In genomic region chr2:74670632-74671188, GRCm38 (mm10) we compare ENCODE assay signal across 23 mouse cellular contexts. TPM values are rescaled to one million over a fixed set of nuclear protein-coding genes. Genes with fewer than 3 reads are reported as not detected.
DNase-seq lines count a peak whose midpoint lies in the region; ATAC-seq and TF ChIP-seq lines count a peak whose summit lies in the region.
"Had no signal": no experiment of that assay in that cellular context is flagged by ENCODE, and none has a peak within 500 bp of the region (broad histone marks: within the 10 kb centered on the region; RNA-seq: fewer than 3 reads in every experiment).

No protein-coding gene starts in this region.

- H3K4me2 ChIP-seq in forebrain, embryonic 11.5 days (ENCODE audit: low read depth, low read length, severe bottlenecking) = no peak overlapping the region
- H3K4me2 ChIP-seq in liver, embryonic 11.5 days = no peak overlapping the region
- no peak overlapping the region for H3K4me2 ChIP-seq in liver, embryonic 12.5 days
- H3K4me2 ChIP-seq in limb, embryonic 14.5 days (replicated peaks; ENCODE audit: low read depth, low read length, severe bottlenecking) = peak overlapping the region; percentile 96
- H3K4me2 ChIP-seq: embryonic facial prominence, embryonic 13.5 days; forebrain, embryonic 15.5 days; heart, embryonic 15.5 days; hindbrain, embryonic 14.5 days had no signal

- H3K27me3 ChIP-seq in forebrain, embryonic 11.5 days (ENCODE audit: control insufficient read depth, insufficient read depth, low read length) = peaks cover 96% of the 10 kb centered on the region
- peaks cover 100% of the 10 kb centered on the region for H3K27me3 ChIP-seq in forebrain, embryonic 10.5 days (ENCODE audit: poor library complexity, severe bottlenecking)
- peaks cover 97% of the 10 kb centered on the region for H3K27me3 ChIP-seq in liver, embryonic 11.5 days (replicated peaks; ENCODE audit: control insufficient read depth, insufficient read depth, low read length)
- peaks cover 99% of the 10 kb centered on the region for H3K27me3 ChIP-seq in liver, embryonic 12.5 days (replicated peaks)
- H3K27me3 ChIP-seq in limb, embryonic 10.5 days (ENCODE audit: low read depth, poor library complexity, severe bottlenecking) = peaks cover 100% of the 10 kb centered on the region
- peaks cover 24% of the 10 kb centered on the region; the same call in 1 of the 2 replicates for H3K27me3 ChIP-seq in limb, embryonic 14.5 days (ENCODE audit: control insufficient read depth, insufficient read depth, low read length)

- no peak overlapping the region for H3K9ac ChIP-seq in forebrain, embryonic 11.5 days (ENCODE audit: low read length)
- H3K9ac ChIP-seq in liver, embryonic 11.5 days (ENCODE audit: low read depth, low read length) = no peak overlapping the region
- no peak overlapping the region for H3K9ac ChIP-seq in liver, embryonic 12.5 days
- peak overlapping the region; percentile 99 for H3K9ac ChIP-seq in limb, embryonic 14.5 days (ENCODE audit: low read depth, low read length, severe bottlenecking)
- H3K9ac ChIP-seq: embryonic facial prominence, embryonic 13.5 days; forebrain, embryonic 15.5 days; heart, embryonic 15.5 days; hindbrain, embryonic 14.5 days had no signal

- no peak overlapping the region for H3K27ac ChIP-seq in forebrain, embryonic 11.5 days (ENCODE audit: low read depth, low read length)
- no peak overlapping the region for H3K27ac ChIP-seq in forebrain, embryonic 10.5 days
- no peak overlapping the region for H3K27ac ChIP-seq in liver, embryonic 11.5 days (ENCODE audit: low read depth, low read length)
- H3K27ac ChIP-seq in liver, embryonic 12.5 days = no peak overlapping the region
- 0 out of 2 replicates have a peak overlapping the region, but pooled peaks have one; percentile 64 for H3K27ac ChIP-seq in limb, embryonic 10.5 days
- peak overlapping the region; percentile 97 for H3K27ac ChIP-seq in limb, embryonic 14.5 days (replicated peaks; ENCODE audit: low read depth, low read length)
- H3K27ac ChIP-seq: embryonic facial prominence, embryonic 13.5 days; forebrain, embryonic 15.5 days; heart, embryonic 15.5 days; hindbrain, embryonic 14.5 days had no signal

- WGBS in forebrain, embryonic 11.5 days = 2% methylated on average over 3 of the region's 3 CpGs
- WGBS in forebrain, embryonic 10.5 days = 2% methylated on average over 3 of the region's 3 CpGs
- WGBS in liver, embryonic 11.5 days = under 1% methylated on average over 3 of the region's 3 CpGs
- whole genome bisulfite sequencing in liver, embryonic 12.5 days (ENCODE audit: insufficient replicate concordance) = 3% methylated on average over 3 of the region's 3 CpGs
- 3% methylated on average over 3 of the region's 3 CpGs for WGBS in limb, embryonic 10.5 days
- WGBS in limb, embryonic 14.5 days = 15% methylated on average over 3 of the region's 3 CpGs

- no peak overlapping the region for H3K4me3 ChIP-seq in forebrain, embryonic 11.5 days (ENCODE audit: low read depth, low read length)
- H3K4me3 ChIP-seq in forebrain, embryonic 10.5 days = no peak overlapping the region
- no peak overlapping the region for H3K4me3 ChIP-seq in liver, embryonic 11.5 days (ENCODE audit: low read depth, low read length)
- H3K4me3 ChIP-seq in liver, embryonic 12.5 days = no peak overlapping the region
- H3K4me3 ChIP-seq in limb, embryonic 10.5 days = peak overlapping the region; percentile 80
- H3K4me3 ChIP-seq in limb, embryonic 14.5 days (replicated peaks; ENCODE audit: low read length) = peak overlapping the region; percentile 74
- H3K4me3 ChIP-seq: embryonic facial prominence, embryonic 13.5 days; forebrain, embryonic 15.5 days; heart, embryonic 15.5 days had no signal

- no peaks in the 10 kb centered on the region for H3K36me3 ChIP-seq in forebrain, embryonic 11.5 days (ENCODE audit: control insufficient read depth, insufficient read depth, low read length)
- no peaks in the 10 kb centered on the region for H3K36me3 ChIP-seq in forebrain, embryonic 10.5 days (replicated peaks)
- H3K36me3 ChIP-seq in liver, embryonic 11.5 days (ENCODE audit: control insufficient read depth, insufficient read depth, low read length) = no peaks in the 10 kb centered on the region
- H3K36me3 ChIP-seq in liver, embryonic 12.5 days = no peaks in the 10 kb centered on the region
- H3K36me3 ChIP-seq in limb, embryonic 10.5 days = no peaks in the 10 kb centered on the region
- peaks cover 9% of the 10 kb centered on the region for H3K36me3 ChIP-seq in limb, embryonic 14.5 days (ENCODE audit: control insufficient read depth, insufficient read depth, low read length)
- H3K36me3 ChIP-seq: embryonic facial prominence, embryonic 13.5 days; forebrain, embryonic 15.5 days; G1E; heart, embryonic 15.5 days had no signal

- no peak for ATAC-seq in forebrain, embryonic 11.5 days (replicated peaks; ENCODE audit: low FRiP score)
- no peak for ATAC-seq in liver, embryonic 11.5 days (replicated peaks; ENCODE audit: low FRiP score)
- ATAC-seq in liver, embryonic 12.5 days = no peak
- ATAC-seq in limb, embryonic 14.5 days (ENCODE audit: low FRiP score, low read depth) = no peak
- no peak for ATAC-seq in inflammation-experienced regulatory T-cells, adult 6 months
- ATAC-seq: CD4-positive, CD25-positive, alpha-beta regulatory T cell, adult 4 months; forebrain, embryonic 15.5 days had no signal

- no peaks in the 10 kb centered on the region for H3K9me3 ChIP-seq in forebrain, embryonic 11.5 days (ENCODE audit: control insufficient read depth, low read length)
- H3K9me3 ChIP-seq in forebrain, embryonic 10.5 days = no peaks in the 10 kb centered on the region
- H3K9me3 ChIP-seq in liver, embryonic 11.5 days (ENCODE audit: control insufficient read depth, low read length) = no peaks in the 10 kb centered on the region
- no peaks in the 10 kb centered on the region for H3K9me3 ChIP-seq in liver, embryonic 12.5 days (replicated peaks)
- H3K9me3 ChIP-seq in limb, embryonic 10.5 days (replicated peaks) = no peaks in the 10 kb centered on the region
- H3K9me3 ChIP-seq in limb, embryonic 14.5 days (ENCODE audit: control insufficient read depth, low read length) = no peaks in the 10 kb centered on the region
- H3K9me3 ChIP-seq: embryonic facial prominence, embryonic 13.5 days; forebrain, embryonic 15.5 days; heart, embryonic 15.5 days had no signal

- no peak for TF ChIP-seq POLR2A in limb, embryonic 14.5 days (IDR thresholded peaks at IDR 0.05; ENCODE audit: borderline replicate concordance, extremely low read depth, insufficient read depth, insufficient read length)

- peaks cover 9% of the 10 kb centered on the region; the same call in 1 of the 2 replicates for H3K4me1 ChIP-seq in forebrain, embryonic 11.5 days (replicated peaks; ENCODE audit: control insufficient read depth, insufficient read depth, low read length)
- peaks cover 31% of the 10 kb centered on the region for H3K4me1 ChIP-seq in forebrain, embryonic 10.5 days
- H3K4me1 ChIP-seq in liver, embryonic 11.5 days (replicated peaks; ENCODE audit: control insufficient read depth, insufficient read depth, low read length) = peaks cover 6% of the 10 kb centered on the region
- H3K4me1 ChIP-seq in liver, embryonic 12.5 days = peaks cover 15% of the 10 kb centered on the region; the same call in 1 of the 2 replicates
- H3K4me1 ChIP-seq in limb, embryonic 10.5 days = peaks cover 75% of the 10 kb centered on the region
- peaks cover 12% of the 10 kb centered on the region for H3K4me1 ChIP-seq in limb, embryonic 14.5 days (ENCODE audit: control insufficient read depth, insufficient read depth, low read length)

- DNase-seq in forebrain, embryonic 11.5 days (ENCODE audit: low spot score) = peak; percentile 14
- DNase-seq in forebrain, embryonic 10.5 days (ENCODE audit: extremely low spot score, low spot score) = no peak
- DNase-seq in liver, embryonic 11.5 days (ENCODE audit: low spot score) = peak; percentile 28
- peak; percentile 30 for DNase-seq in limb, embryonic 10.5 days (ENCODE audit: low spot score)
- no peak for DNase-seq in limb, embryonic 14.5 days (ENCODE audit: low spot score)
- no peak for DNase-seq in thymus, postnatal 0 days (ENCODE audit: low spot score)
- DNase-seq: adrenal gland, adult 8-10 months; adrenal gland, postnatal 36 days; B cell, adult 2 months; cerebellum, adult 2 months; cerebellum, postnatal 10 days; gastrocnemius, postnatal 36 days; heart, adult 11 months; heart, postnatal 14 days had no signal

RNA-seq across cellular contexts. Expression of gene Hoxd13, which starts 2.6 kb away (rescaled TPM):
- polyA plus RNA-seq in forebrain, embryonic 11.5 days (2014; fragmentation: Nextera tagmentation; extraction: Ambion mirVana) = not detected in 2 replicates
- polyA plus RNA-seq in forebrain, embryonic 10.5 days (2016; fragmentation: Nextera tagmentation; extraction: Ambion mirVana) = not detected in 2 replicates
- polyA plus RNA-seq in liver, embryonic 11.5 days (2014; fragmentation: Nextera tagmentation; extraction: Ambion mirVana) = 0.06 and 0.45 TPM in 2 replicates
- polyA plus RNA-seq in liver, embryonic 12.5 days (2016; fragmentation: Nextera tagmentation; extraction: Ambion mirVana) = 0.10 TPM in 1 of 2 replicates, not detected in the other
- polyA plus RNA-seq in limb, embryonic 10.5 days (2016; fragmentation: Nextera tagmentation; extraction: Ambion mirVana) = 9.3 and 17.8 TPM in 2 replicates
- 109 and 150 TPM in 2 replicates for polyA plus RNA-seq in limb, embryonic 14.5 days (2012; rRNA removed)
- 54.6 and 70.5 TPM in 2 replicates for polyA plus RNA-seq in limb, embryonic 14.5 days (2014; fragmentation: Nextera tagmentation; extraction: Ambion mirVana)
- not detected for polyA plus RNA-seq in inflammation-experienced regulatory T-cells, adult 6 months (2017; shearing (Covaris generic))
- not detected in 2 replicates for polyA plus RNA-seq in thymus, postnatal 0 days (2015; fragmentation: Nextera tagmentation; extraction: Ambion mirVana)
- polyA plus RNA-seq: CD4-positive, CD25-positive, alpha-beta regulatory T cell, adult 4 months; cortical plate, adult 2 months; embryonic facial prominence, embryonic 13.5 days; forebrain, embryonic 15.5 days; G1E; heart, embryonic 15.5 days had no signal

RNA-seq across cellular contexts. Expression of gene Hoxd12, which starts 4.1 kb away (rescaled TPM):
- not detected in 2 replicates for polyA plus RNA-seq in forebrain, embryonic 11.5 days (2014; fragmentation: Nextera tagmentation; extraction: Ambion mirVana)
- polyA plus RNA-seq in forebrain, embryonic 10.5 days (2016; fragmentation: Nextera tagmentation; extraction: Ambion mirVana) = not detected in 2 replicates
- 0.12 and 0.49 TPM in 2 replicates for polyA plus RNA-seq in liver, embryonic 11.5 days (2014; fragmentation: Nextera tagmentation; extraction: Ambion mirVana)
- polyA plus RNA-seq in liver, embryonic 12.5 days (2016; fragmentation: Nextera tagmentation; extraction: Ambion mirVana) = not detected in 2 replicates
- polyA plus RNA-seq in limb, embryonic 10.5 days (2016; fragmentation: Nextera tagmentation; extraction: Ambion mirVana) = 26.0 and 44.8 TPM in 2 replicates
- 43.3 and 58.3 TPM in 2 replicates for polyA plus RNA-seq in limb, embryonic 14.5 days (2012; rRNA removed)
- polyA plus RNA-seq in limb, embryonic 14.5 days (2014; fragmentation: Nextera tagmentation; extraction: Ambion mirVana) = 38.4 and 53.0 TPM in 2 replicates
- not detected for polyA plus RNA-seq in inflammation-experienced regulatory T-cells, adult 6 months (2017; shearing (Covaris generic))
- not detected in 2 replicates for polyA plus RNA-seq in thymus, postnatal 0 days (2015; fragmentation: Nextera tagmentation; extraction: Ambion mirVana)
- polyA plus RNA-seq: CD4-positive, CD25-positive, alpha-beta regulatory T cell, adult 4 months; cerebellum, adult 2 months; cortical plate, adult 2 months; embryonic facial prominence, embryonic 13.5 days; forebrain, embryonic 15.5 days; G1E; heart, embryonic 15.5 days; hindbrain, embryonic 14.5 days had no signal

RNA-seq across cellular contexts. Expression of gene Hoxd11, which starts 8.6 kb away (rescaled TPM):
- polyA plus RNA-seq in forebrain, embryonic 11.5 days (2014; fragmentation: Nextera tagmentation; extraction: Ambion mirVana) = not detected in 2 replicates
- polyA plus RNA-seq in forebrain, embryonic 10.5 days (2016; fragmentation: Nextera tagmentation; extraction: Ambion mirVana) = not detected in 2 replicates
- 0.14 and 0.44 TPM in 2 replicates for polyA plus RNA-seq in liver, embryonic 11.5 days (2014; fragmentation: Nextera tagmentation; extraction: Ambion mirVana)
- polyA plus RNA-seq in liver, embryonic 12.5 days (2016; fragmentation: Nextera tagmentation; extraction: Ambion mirVana) = not detected in 2 replicates
- 31.0 and 34.6 TPM in 2 replicates for polyA plus RNA-seq in limb, embryonic 10.5 days (2016; fragmentation: Nextera tagmentation; extraction: Ambion mirVana)
- polyA plus RNA-seq in limb, embryonic 14.5 days (2012; rRNA removed) = 40.0 and 60.8 TPM in 2 replicates
- polyA plus RNA-seq in limb, embryonic 14.5 days (2014; fragmentation: Nextera tagmentation; extraction: Ambion mirVana) = 21.4 and 30.0 TPM in 2 replicates
- polyA plus RNA-seq in inflammation-experienced regulatory T-cells, adult 6 months (2017; shearing (Covaris generic)) = under 1 TPM in 1 of 3 experiments, not detected in 2; 0.11 TPM
- polyA plus RNA-seq in thymus, postnatal 0 days (2015; fragmentation: Nextera tagmentation; extraction: Ambion mirVana) = not detected in 2 replicates
- polyA plus RNA-seq: CD4-positive, CD25-positive, alpha-beta regulatory T cell, adult 4 months; cerebellum, adult 2 months; cortical plate, adult 2 months; embryonic facial prominence, embryonic 13.5 days; forebrain, embryonic 15.5 days; G1E; heart, embryonic 15.5 days; hindbrain, embryonic 14.5 days had no signal

RNA-seq across cellular contexts. Expression of gene Evx2, which starts 11.4 kb away (rescaled TPM):
- polyA plus RNA-seq in forebrain, embryonic 11.5 days (2014; fragmentation: Nextera tagmentation; extraction: Ambion mirVana) = not detected in 2 replicates
- not detected in 2 replicates for polyA plus RNA-seq in forebrain, embryonic 10.5 days (2016; fragmentation: Nextera tagmentation; extraction: Ambion mirVana)
- 0.12 TPM in 1 of 2 replicates, not detected in the other for polyA plus RNA-seq in liver, embryonic 11.5 days (2014; fragmentation: Nextera tagmentation; extraction: Ambion mirVana)
- polyA plus RNA-seq in liver, embryonic 12.5 days (2016; fragmentation: Nextera tagmentation; extraction: Ambion mirVana) = not detected in 2 replicates
- polyA plus RNA-seq in limb, embryonic 10.5 days (2016; fragmentation: Nextera tagmentation; extraction: Ambion mirVana) = 0.84 TPM in 1 of 2 replicates, not detected in the other
- 8.9 and 15.2 TPM in 2 replicates for polyA plus RNA-seq in limb, embryonic 14.5 days (2012; rRNA removed)
- polyA plus RNA-seq in limb, embryonic 14.5 days (2014; fragmentation: Nextera tagmentation; extraction: Ambion mirVana) = 2.3 and 3.4 TPM in 2 replicates
- polyA plus RNA-seq in inflammation-experienced regulatory T-cells, adult 6 months (2017; shearing (Covaris generic)) = not detected
- not detected in 2 replicates for polyA plus RNA-seq in thymus, postnatal 0 days (2015; fragmentation: Nextera tagmentation; extraction: Ambion mirVana)
- polyA plus RNA-seq: CD4-positive, CD25-positive, alpha-beta regulatory T cell, adult 4 months; cortical plate, adult 2 months; embryonic facial prominence, embryonic 13.5 days; forebrain, embryonic 15.5 days; G1E; heart, embryonic 15.5 days had no signal

RNA-seq across cellular contexts. Expression of gene Hoxd10, which starts 21.0 kb away (rescaled TPM):
- polyA plus RNA-seq in forebrain, embryonic 11.5 days (2014; fragmentation: Nextera tagmentation; extraction: Ambion mirVana) = not detected in 2 replicates
- polyA plus RNA-seq in forebrain, embryonic 10.5 days (2016; fragmentation: Nextera tagmentation; extraction: Ambion mirVana) = not detected in 2 replicates
- 0.09 and 0.30 TPM in 2 replicates for polyA plus RNA-seq in liver, embryonic 11.5 days (2014; fragmentation: Nextera tagmentation; extraction: Ambion mirVana)
- not detected in 2 replicates for polyA plus RNA-seq in liver, embryonic 12.5 days (2016; fragmentation: Nextera tagmentation; extraction: Ambion mirVana)
- polyA plus RNA-seq in limb, embryonic 10.5 days (2016; fragmentation: Nextera tagmentation; extraction: Ambion mirVana) = 51.1 and 68.0 TPM in 2 replicates
- 37.9 and 39.4 TPM in 2 replicates for polyA plus RNA-seq in limb, embryonic 14.5 days (2012; rRNA removed)
- 18.3 and 26.1 TPM in 2 replicates for polyA plus RNA-seq in limb, embryonic 14.5 days (2014; fragmentation: Nextera tagmentation; extraction: Ambion mirVana)
- not detected for polyA plus RNA-seq in inflammation-experienced regulatory T-cells, adult 6 months (2017; shearing (Covaris generic))
- 0.14 TPM in 1 of 2 replicates, not detected in the other for polyA plus RNA-seq in thymus, postnatal 0 days (2015; fragmentation: Nextera tagmentation; extraction: Ambion mirVana)
- polyA plus RNA-seq: CD4-positive, CD25-positive, alpha-beta regulatory T cell, adult 4 months; cerebellum, adult 2 months; cortical plate, adult 2 months; forebrain, embryonic 15.5 days; G1E; heart, embryonic 15.5 days; hindbrain, embryonic 14.5 days had no signal

Comparison
In these comparisons a context has a peak if more than half of its experiments do, and no peak if none do; other contexts are left out.
1. DNase-seq: peak in forebrain, embryonic 11.5 days (single experiment), liver, embryonic 11.5 days (single experiment) and limb, embryonic 10.5 days (single experiment); none in forebrain, embryonic 10.5 days (single experiment), limb, embryonic 14.5 days (single experiment) and thymus, postnatal 0 days (single experiment).
2. H3K27ac ChIP-seq: peak in limb, embryonic 10.5 days (single experiment) and limb, embryonic 14.5 days (single experiment); none in forebrain, embryonic 11.5 days (single experiment), forebrain, embryonic 10.5 days (single experiment), liver, embryonic 11.5 days (single experiment) and liver, embryonic 12.5 days (single experiment).
3. H3K4me3 ChIP-seq: peak in limb, embryonic 10.5 days (single experiment) and limb, embryonic 14.5 days (single experiment); none in forebrain, embryonic 11.5 days (single experiment), forebrain, embryonic 10.5 days (single experiment), liver, embryonic 11.5 days (single experiment) and liver, embryonic 12.5 days (single experiment).
4. RNA of gene Hoxd12, which starts 4.1 kb away (polyA plus RNA-seq): 26.0 to 44.8 TPM in limb, embryonic 10.5 days and 38.4 to 58.3 TPM in limb, embryonic 14.5 days; 0.12 to 0.49 TPM in liver, embryonic 11.5 days, not detected in liver, embryonic 12.5 days, not detected in thymus, postnatal 0 days, not detected in forebrain, embryonic 11.5 days, not detected in forebrain, embryonic 10.5 days and not detected in inflammation-experienced regulatory T-cells, adult 6 months; every median in the first group is over 10 times any median in the second.
5. RNA of gene Hoxd11, which starts 8.6 kb away (polyA plus RNA-seq): 21.4 to 60.8 TPM in limb, embryonic 14.5 days and 31.0 to 34.6 TPM in limb, embryonic 10.5 days; 0.14 to 0.44 TPM in liver, embryonic 11.5 days, not detected in liver, embryonic 12.5 days, not detected in forebrain, embryonic 11.5 days, not detected in forebrain, embryonic 10.5 days, 0.11 TPM in inflammation-experienced regulatory T-cells, adult 6 months and not detected in thymus, postnatal 0 days; every median in the first group is over 10 times any median in the second.